Mouse (Mus musculus): ENCODE results near the gene Slc38a3.

The Slc38a3 gene

DNA sequence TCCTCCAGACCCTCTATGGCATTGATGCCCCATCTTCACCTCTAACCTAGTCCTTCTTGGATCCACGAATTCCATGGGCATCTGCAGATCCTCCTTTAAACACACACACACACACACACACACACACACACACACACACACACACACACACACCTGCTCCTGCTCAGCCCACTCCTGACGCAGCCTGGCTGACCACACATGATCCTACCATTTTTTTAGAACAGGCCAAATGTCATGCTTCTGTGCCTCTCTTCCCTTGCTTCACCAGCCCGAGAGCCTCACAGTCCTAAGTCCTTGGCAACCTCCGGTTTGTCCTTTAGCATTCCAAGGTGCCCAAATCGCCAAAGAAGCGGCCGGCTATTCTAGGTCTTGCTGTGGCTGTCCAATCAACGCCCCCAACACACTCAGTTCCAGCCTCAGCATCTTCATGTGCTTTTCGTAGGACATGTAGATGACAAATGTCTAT is at the start of gene Slc38a3:
Gene Slc38a3, minus strand, starts transcription at position 51 of the 466 bp plus-strand sequence.
- DNase-seq (ENCODE audit: low spot score), result no peak

DNA sequence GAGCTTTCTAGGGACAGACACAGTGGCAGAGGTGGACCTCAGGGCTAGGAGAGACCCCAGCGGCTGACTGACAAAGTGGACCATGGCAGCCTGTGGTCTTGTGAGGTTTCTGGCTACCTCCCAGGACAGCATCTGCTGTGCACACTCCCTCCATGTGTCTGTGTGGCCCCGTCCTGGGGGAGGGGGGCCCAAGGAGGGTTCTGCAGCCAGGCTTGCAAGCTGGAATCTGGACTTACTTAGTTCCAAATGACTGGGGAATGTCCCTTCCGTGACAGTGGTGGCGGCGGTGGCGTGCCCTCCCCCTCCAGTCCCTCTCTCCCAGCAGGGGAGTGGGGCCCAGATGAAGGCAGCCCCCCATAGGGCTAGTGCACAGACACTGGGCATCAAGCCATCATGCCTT is 47.6 kb upstream of the Slc38a3 start:
- no peak for DNase-seq (ENCODE audit: low spot score)

DNA sequence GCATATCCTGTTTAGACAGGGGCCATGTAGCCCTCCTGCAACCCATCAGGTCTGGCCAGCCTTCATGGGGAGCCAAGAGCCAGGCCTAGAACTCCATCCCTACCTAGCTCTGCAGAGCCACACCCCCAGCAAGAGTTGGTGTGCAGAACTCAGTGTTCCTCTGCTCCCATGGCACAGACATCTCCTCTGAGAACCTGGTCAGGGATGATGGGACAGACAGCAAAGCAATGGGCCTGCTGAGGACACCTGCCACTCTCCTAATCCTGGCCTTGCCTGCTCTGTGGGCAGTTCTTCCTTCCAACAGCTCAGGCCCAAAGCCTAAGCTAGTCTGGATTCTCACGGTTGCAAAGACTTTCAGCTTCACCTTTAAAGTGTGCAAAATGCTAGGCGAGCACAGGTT is 46.3 kb upstream of the Slc38a3 start:
- DNase-seq (ENCODE audit: low spot score), result no peak

DNA sequence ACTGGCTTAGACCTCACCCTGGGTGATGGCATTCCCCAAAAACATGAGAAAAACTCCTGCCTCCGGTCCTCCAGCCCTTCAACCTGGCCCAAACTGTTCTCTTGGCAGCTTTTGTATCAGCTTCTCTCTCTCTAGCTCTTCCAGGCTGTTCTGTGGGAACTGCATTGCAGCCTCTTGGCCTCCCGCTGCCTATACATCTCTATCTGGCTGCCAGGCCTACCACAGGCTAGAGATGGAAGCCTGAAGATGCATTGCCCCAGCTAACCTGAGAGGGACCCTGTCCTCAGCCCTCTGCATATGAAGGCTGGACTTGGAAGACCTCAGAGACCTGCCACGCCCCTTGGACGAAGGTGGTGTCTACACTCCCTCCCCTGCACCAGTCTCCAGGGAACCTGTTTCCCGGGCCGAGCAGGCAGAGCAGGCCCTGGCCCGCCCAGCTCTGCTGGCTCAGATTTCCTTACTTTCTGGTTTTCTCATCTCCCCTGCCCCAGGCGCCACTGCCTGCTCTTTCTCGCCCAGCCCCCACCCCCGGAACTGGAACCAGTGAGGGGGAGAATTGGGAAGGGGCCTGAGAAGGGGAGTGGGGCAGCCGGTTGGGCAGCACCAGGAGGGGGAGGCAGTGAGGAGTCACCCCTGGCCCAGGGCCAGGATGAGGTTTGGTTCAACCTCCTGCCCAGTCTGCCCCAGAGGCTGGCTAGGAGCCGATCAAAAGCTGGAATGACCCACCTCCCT is 45.1 kb upstream of the Slc38a3 start:
- peak; percentile 94 for DNase-seq (ENCODE audit: low spot score)

DNA sequence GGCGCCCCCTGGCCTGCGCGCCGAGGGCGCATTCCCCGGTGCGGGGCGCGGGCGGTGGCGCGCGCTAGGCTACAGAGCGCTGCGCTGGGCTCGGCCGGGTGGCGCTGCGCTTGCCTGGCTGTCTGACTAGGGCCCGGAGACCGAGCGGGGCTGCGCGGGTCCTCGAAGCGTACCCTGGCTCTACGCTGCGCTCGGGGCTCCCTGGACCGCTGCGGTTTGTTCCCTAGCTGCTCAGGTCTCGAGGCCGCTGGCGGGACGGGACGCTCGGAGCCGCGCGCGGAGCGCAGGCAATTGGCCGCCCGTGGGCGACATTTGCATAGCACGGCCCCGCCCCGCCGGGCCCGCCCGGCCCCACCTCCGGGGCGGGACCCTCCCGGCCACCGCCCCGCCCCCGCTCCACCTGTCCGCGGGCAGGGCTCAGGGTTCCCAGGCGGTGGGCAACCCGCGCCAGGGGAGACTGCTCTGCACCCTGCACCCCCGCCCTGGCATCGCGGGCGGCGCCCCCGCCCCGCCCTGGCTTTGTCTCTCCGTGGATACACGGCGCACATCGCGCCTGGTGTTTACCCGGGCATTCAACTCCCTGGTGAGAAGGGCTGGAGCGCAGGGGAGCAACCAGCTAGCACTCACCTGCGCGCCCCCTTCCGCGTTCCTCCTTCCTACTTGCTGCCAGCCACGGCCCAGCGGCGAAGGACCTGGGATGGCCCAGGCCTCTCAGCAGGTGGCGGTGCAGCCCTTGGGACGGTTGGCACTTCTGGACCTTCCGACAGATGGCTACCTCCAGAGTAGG is 40.6 kb upstream of the Slc38a3 start, which contains the start of gene Sema3f:
Gene Sema3f, minus strand, starts transcription at position 779 of the 787 bp plus-strand sequence.
- peak; percentile 89 for DNase-seq (ENCODE audit: low spot score)

DNA sequence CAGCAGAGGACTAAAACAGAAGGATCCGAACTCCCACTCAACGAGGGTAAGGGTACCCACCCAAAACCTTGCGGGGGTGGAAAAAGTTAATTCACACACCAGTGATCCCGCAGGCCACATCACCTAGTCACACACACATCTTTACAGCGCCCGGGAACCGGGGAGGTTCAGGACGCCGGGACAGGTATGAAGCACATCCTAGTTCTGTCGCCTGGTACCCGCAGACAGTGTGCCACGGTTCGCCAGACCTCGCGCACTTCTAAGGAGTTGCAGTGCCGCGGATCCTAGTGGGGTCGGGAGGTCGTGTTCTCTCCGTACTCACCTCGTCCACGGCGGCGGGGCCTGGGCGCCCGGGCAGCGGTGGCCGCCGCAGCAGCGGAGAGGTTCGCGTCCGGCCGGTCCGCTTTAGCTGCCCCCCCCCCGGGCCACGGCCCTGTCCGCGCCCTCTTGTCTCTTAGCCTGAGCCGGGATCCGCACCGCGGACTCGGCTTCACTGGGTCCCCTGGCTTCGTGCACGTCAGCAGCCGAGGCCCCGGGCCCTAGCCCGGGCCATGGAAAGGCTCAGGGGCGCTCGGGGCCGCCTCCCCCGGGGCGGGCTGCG is 39.9 kb upstream of the Slc38a3 start:
- peak; percentile 47 for DNase-seq (ENCODE audit: low spot score)

DNA sequence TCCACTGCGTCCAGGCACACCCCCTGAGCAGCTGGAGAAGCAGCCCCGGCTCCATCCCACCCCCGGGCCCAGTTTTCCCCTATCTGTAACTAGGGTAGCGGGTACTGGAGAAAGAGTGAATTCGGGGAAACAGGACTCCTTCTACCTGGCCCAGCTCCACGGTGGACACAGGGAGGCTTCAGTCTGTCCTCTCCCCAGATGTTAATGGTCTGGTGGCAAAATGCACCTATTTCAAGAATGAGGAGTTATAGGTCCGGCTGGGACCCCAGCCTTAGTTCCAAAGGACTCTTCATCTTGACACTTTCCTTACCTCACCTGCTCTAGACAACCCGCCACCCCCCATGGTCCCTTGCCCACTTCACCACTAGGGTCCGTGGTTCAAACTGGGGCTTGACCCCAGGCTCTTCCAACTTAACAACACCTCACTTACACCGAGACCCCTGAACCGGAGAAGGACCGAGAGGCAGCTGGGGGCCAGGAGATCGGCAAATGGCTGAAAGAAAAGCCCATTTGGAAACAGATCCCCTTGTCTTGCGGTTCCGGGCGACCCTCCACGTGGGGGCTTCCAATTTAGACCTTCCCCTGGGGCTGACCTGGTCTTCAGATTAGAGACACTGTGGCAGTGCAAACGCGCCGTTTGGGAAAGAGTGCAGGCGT is 39.2 kb upstream of the Slc38a3 start:
- no peak for DNase-seq (ENCODE audit: low spot score)

DNA sequence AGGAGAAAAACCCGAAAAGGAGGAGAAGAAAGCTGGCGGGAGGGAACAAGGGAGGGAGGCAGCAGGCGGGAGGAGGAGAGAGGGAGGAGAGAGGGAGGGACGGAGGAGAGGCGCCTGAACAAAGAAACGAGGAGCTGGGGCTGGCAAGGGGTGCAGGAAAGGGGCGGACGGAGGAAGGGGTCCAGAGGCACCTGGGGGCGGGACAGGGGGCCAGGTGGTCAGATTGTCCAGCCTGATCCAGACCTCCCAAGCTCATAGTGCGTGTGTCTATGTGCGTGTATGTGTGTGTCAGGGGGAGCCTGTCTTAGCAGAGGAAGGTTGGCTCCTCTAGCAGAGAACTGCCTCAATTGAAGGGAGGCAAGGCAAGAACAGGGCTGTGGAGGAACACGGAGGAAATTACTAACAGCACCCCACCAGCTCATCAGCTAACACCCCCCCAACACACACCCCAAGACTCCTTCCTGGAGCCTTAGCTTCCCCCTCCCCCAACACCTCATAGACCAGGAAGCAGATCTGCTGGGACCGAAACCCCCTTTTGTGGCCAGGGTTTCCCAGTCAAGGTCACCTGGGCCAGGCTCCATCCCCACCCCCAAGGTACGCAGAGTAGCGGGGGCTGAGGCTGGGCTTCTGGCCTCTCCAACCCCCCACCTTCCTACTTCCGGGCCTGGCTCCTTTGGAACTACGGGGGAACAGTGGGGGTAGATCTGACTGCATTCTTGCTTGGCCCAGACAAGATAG is 38.5 kb upstream of the Slc38a3 start:
- no peak for DNase-seq (ENCODE audit: low spot score)

DNA sequence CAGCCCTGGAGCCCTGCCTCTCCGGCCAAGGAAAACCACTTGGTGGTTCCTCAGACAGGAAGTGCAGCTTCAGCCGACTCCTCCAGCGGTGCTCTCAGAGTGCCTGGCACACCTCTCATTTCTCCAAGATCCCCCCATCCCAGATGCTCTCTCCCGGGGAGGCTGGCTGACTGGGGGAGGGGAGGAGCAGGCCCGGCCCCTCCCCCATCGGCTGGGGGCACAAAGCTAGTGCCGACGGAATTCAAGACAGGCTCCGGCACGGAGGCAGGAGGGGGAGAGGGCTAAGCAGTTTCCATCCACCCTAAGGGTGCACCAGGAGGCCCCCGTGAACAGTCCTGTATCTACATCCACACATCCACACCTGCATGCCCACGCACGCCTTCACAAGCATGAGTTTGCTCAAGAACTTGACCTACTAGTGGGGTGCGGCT is 37.5 kb upstream of the Slc38a3 start:
- no peak for DNase-seq (ENCODE audit: low spot score)

DNA sequence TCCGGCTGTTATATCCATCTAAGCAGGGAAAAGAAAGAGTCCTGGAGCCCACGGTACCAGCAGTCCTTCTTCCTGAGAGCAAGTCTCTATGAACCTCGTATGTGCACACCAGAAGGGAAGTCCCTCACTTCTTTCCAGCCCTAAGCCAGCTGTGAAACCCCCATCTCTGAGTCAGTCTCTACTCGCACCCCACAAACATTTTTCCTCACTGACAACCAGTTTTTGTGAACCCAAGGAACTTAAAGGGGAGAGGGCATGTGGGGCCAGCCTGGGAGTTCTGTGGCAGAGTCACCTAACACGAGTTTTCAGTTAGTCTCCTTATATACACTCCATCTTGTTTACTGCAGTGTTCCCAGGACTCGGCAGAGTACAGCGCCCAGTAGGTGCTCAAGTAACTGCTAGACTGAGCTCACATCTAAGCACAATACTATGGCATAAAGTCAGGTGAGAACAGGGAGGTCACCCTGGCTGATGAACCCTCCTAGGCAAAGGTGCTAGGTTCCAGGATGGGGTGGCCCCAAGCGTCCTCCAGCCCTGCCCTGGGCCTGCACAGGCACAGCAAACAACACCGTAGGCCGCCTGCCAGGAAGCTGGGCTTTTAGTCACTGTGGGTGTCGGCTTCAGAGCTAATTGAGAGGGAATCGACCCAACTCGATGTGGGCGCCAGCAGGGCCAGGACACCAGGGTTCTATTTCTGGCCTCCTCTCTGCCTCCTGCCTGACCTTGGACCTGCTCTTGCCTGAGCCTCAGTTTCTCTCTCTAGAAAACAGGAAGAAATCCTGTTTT is 34.2 kb upstream of the Slc38a3 start:
- DNase-seq (ENCODE audit: low spot score), result peak; percentile 63

DNA sequence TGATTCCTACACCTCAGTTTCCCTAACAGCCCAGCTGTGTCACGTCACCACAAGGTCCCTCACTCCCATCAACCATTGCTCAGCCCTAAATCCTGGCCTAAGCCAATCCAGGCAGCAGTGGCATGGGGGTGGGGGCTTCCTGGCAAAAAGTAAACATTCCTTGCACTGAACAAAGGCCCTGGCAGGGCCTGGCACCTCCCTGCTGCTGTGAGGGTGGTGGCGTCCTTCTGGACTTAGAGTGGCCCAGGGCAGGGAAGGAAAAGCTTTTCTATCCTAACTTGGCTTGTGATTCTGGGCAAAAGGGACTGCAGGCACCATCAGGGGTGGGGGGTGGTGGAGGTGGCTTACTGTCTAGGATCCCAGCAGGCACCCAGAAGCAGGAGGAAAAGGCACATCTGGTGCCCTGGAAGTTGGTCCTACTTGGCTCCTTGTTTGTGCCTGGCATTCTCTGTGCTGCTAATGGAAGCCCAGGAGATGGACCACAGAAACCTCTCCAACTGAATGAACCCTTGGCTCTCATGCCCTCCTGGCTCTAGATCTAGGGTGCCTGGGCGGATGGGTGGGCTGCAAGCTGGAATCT is 33.4 kb upstream of the Slc38a3 start:
- no peak for DNase-seq (ENCODE audit: low spot score)

DNA sequence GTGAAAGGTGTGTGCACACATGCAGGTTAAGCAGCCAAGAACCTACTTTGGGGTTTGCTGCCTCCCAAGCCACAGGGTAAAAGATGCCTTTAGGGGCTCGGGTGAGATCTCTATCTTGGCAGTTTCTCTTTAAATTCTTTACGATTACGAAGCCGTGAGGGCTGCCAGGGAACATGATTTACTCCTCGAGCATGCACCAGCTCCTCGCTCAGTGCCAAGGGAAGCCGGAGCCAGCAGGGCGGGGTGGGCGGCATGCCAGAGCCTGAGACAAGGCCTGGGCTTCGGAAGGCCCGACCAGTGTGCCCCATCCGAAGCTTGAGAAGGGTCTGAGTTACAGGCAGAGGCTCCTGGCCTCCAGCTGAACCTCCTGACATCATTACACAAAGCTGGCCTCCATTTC is 32.3 kb upstream of the Slc38a3 start:
- DNase-seq (ENCODE audit: low spot score), result peak; percentile 82

DNA sequence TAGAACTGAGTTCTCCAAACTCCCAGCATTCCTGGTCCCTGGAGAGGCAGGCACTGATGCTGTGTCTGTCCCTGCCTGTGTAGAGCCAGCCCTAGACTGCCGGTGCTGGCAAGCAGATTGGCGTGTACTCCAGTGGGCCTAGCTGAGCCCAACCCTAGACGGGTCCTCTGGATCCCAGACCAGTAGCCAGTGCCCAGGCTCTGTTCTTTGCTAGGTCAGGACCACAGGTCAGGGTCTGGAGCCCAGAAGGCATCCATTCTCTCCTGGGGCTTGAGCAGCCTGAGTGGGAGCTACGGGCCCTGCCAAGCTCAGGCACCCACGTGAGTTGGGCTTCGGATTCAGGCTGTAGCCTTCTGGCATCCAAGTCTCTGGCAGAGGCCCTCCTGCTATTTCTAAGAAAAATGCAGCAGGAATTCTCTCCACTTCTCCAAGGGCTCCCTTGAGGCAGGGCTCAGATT is 30.8 kb upstream of the Slc38a3 start:
- DNase-seq (ENCODE audit: low spot score), result no peak

DNA sequence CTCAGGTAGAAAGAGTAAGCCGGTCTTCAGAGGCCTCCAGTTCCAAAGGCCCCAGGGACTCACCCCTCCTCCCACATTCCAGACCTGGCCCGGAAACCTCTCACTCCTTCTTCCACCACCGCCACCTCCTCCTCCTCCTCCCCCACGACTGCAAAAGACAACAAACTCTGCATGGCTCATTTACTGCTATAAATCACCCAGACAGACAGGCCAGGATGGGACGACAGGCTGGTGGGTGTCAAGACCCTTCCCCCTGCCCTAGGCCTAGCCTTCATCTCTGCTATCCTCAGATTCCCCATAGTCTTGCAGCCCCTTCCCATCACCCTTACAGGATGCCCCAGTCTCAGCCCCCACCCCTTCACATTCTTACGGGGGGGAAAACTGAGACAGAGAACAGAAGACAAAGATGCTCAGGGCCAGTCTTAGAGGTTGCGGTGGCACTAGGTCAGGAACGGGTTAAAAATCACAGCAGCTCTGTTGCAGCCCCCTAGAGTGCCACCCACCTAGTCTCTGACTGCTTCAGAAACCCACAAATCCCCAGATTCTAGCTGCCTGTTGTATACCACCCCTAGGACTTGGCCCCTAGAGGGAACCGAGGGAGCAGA is 30.1 kb upstream of the Slc38a3 start:
- DNase-seq (ENCODE audit: low spot score), result no peak

DNA sequence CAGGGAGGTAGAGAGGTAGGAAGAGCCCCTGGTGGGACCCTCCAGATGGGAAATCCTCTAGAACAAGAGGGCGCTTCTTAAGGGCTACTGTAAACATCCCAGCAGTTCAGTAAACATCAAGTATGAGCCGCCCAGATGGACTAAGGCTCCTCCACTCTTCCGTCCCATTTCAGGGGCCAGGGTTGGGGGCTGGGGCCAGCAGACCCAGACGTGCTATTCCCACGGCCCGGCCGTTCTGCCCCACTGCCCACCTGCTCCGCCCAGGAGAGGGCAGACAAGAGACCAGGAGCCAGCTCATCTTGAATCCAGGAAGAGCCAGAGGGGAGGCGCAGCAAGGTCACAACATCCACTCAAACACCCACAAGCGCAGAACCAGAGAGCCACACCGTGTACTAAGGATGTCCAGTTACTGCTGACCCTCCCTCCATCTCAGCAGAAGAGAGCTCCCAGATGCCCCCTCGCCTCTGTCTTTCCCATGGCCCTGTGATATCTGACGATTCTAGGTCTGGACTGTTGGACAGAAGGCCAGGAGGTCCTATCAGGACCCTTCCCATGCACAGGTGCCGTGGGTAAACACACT is 29.4 kb upstream of the Slc38a3 start:
- DNase-seq (ENCODE audit: low spot score), result peak; percentile 43

DNA sequence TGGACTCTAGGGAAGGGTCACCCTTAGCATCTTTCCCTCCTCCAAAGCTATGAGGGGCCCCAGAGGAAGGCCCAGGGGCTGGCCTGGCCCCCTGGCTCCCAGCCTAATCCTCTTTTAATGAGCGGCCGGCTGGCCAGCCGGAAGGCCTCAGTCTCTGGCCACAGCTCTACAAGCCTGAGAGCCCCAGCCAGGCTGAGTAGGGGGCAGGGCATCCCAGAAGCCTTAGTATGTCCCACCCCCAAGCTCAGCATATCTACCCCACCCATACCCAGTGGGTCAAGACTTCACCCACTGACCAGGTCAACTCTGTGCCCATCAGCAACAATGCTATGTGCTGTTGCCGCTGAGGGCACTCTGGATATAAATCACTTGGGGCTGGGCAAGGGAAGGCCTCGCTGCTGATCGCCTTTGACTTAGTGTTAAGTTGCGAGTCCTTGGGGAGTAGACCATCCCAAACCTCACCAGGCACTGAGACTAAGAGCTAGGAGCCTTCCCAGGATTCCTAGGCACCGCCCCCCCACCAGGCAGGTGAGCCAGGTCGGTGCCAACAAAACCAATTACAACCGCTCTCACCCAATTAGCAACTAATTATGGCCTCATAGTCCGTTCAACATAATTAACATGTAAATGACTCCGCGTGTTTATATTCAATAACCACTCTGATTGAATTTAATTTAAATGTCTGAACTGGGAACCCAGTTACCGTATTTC is 28.6 kb upstream of the Slc38a3 start:
- DNase-seq (ENCODE audit: low spot score), result peak; percentile 57

DNA sequence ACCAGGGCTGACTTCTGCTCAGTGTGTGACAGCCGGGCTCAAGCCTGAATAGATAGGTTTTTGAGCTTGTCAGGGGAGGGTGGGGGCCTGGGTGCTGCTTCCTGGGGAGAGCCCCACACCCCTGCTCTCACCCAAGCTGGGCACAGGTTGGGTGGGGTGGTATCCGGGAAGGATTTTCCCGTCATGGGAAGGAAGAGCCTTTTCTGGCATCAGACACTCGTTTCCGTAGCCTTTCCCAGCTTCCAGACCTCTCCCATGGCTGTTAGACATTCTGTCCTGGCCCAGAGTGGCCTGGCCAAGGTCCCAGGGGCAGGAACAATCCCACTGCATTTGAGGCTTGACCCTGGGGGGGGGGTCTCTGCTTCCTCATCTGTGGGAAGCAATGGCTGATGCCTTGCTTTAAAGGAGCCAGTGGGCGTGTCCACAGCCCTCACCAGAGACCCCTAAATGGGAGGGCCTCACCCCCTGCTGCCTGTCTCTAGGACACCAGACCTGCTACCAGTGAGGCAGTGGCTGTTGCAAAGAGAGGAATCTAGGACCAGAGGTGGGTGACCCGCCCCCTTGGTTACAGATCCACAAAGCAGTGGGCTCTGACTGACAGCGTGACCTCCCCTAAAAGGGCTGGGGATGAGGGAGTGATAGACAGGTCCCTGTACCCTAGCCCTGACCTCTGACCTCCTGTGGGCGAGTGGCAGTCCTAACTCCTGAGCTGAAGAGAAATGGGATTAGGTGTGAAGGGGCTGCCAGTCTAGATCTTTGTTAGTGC is 27.7 kb upstream of the Slc38a3 start:
- peak; percentile 44 for DNase-seq (ENCODE audit: low spot score)

DNA sequence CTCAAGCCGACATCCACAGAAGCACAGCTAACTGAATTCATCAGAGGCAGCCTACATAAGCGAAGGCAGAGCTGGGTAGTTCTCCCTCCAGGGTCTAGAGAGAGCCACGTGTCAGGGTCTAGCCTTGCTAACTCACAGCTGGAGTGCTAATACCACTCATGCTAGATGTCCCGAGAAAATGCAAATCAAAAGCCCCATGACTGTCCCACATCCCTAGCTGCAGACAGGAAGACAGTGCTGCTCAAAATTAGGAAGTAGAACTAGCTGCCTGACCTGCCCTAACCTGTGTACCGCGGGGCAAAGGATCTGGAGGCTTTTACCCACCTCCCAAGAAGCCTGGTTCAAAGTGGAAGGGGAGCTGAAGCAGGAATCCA is 26.8 kb upstream of the Slc38a3 start:
- DNase-seq (ENCODE audit: low spot score), result no peak
